Mouse (Mus musculus) mesoderm, embryonic 11.5 days (tissue): ENCODE data around the gene Lhx1.

Experiments
- DNase-seq: peaks from one replicate; pipeline ENCODE4 v3.0.0-alpha.2; 2012; ENCODE audit warnings: low read depth, low spot score

Gene Lhx1

DNA sequence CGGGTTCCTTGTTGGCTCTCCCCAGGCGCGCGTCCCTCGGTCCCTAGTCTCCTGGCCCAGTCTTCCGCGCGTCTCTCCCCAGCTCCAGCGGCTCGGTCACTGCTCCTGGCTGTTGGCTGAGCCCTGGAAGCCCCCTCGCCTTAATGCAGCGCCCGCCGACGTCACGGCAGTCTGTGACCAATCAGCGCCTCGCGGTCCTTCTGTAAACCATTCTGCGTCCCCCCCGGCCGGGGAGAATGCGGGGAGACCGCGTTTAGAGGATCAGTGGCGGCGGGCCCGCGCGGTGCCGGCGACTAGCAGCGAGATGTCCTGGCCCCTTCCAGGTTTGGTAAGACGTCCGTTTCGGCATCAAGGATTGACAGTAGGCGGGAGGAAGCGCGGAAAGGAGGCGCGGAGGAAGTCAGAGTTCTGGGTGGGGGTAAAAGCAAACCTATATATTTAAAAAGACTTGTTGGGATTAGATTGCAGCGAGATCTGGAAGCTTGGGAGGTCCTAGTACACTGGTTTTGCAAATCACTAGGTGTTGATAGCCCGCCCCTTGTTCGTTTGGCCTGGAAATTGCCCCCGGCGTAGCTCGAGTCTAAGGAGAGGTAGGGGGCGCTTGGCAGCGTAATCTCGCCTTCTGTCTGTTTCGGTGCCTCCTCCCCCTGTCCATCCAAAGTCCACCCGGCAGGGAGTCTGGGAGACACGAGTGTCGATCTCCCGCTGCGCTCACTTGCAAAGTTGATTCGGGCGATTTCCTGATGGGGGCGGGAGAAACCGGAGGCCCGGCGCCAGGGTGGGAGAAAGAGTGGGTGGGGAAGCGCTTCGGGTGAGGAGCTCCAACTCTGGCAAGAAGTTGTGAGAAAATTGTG is at the start of gene Lhx1:
Gene Lhx1 (minus strand): TSS at position 115 of the 854 bp plus-strand sequence.
- DNase-seq = peak; percentile 82

DNA sequence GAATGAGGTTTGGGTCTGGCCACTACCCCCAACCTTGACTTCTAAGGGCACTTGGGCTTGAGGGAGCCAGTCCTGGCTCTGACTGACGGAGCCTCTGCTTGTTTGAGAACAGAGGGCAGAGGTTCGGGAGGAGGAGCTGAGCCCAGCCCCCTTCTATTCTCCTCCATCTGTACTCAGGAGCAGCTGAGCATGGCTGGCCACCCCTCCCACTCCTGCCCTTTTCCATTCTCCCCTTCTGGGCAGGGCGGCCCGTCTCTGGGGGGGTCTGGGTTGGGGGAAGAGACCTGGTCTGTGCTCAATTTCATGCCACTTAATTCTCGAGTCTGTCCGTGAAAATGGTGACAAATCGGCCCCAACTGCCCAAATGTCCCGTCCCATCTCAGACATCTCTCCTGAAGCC is 49.5 kb upstream of the Lhx1 start:
- no peak for DNase-seq

DNA sequence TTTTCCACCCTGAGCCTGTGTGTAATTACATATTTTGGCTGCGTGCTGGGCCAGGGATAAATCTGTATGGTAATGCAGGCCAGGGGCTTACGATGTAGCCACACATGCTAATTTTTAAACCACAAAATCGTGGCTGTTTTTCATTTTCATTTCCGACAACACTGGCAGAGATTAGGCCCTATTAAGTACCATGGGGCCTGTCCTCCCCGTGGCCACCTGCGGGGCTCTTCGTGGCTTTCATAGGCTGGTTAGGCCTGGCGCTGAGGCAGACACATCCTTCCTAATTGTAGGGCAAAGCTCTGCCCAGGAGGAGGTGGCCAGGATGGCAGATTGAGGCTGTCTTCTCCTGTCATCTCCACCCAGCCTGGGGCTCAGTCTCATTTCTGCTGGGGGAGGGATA is 48.3 kb upstream of the Lhx1 start:
- DNase-seq = no peak

DNA sequence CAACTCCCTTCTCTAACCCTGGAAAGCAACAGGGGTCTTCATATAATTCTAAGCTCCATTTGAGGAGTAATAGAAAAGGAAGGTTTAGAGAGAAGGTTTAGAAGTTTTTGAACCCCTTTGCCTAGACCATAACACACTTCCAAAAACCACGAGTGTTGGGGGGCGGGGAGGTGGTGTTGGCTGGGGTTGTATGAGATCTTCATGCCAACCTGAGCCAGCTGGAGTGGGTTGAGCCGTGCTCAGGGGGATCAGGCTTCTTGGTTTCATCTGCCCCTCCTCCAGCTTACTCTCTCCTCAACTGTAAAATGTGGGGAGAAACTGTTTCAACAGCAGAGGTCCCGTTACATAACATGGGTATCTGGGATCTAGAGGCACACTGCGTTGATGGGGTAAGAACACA is 45.5 kb upstream of the Lhx1 start:
- DNase-seq = no peak

DNA sequence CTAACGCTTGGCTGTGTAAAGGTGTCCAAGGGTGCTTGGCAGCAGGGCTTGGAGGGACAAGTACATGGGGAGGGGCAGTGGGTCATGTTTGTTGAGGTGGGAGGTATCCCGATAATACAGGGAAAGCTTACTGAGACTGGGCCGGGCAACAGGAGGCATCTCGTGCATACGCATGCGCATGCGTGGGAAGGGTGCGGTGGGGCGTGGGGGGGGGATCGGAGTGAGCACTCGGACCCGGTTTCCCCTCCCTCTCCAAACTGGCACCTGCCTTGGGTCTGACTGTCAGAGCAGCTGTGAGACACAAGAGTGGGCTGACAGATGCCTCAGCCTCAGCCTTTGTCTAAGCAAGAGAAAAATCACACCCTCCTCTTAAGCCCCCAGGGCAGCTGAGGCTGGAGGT is 45.1 kb upstream of the Lhx1 start:
- no peak for DNase-seq

DNA sequence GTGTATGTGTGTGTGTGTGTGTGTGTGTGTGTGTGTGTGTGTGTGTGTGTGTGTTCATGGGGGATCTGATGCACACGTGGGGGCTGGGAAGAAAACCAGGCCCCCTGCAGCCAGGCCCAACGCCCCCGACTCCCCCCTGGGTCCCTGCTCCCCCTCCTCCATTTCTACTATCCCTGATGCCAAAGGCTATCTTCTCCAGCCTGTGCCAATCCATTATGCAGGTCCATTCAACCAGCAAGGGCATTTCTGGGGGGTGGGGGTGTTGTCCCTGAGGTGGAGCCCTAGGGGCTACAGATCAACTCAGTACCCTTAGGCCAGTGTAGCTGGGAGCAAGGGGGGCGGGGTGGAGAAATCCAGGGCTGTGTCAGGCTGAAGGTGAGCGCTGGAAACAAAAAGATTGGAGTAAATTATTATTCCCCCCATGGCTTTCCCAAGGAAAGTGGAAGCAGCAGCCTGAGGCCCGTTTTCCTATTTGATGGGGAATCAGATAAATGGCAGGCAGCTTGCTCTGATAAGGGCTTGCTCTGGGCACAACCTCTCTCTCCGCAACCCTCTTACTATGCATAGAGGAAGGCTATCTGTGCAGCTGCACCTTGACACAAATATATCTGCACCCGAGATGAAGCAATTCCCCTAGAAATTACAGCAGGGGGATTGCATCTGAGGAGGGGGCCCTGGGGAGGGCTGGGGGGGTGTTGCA is 43.9 kb upstream of the Lhx1 start:
- DNase-seq = no peak

DNA sequence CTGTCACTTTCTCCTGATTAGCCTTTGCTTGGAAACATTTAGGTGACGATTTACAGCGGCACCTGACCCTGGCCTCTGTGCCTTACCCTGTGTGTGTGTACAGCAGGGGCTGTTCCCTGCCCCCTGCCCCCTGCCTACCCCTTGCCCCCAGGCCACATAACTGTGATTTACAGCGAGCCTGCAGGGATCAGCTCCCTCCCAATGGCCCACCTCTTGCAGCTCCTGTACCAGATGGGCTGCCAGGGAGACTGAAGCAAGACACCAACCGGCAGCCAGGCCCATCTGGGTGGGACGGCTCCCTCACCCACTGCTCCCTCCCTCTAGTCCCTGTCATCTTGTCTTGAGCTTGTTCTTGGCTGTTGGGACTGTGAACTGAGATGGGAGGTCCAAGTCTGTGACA is 43.1 kb upstream of the Lhx1 start:
- DNase-seq = peak; percentile 62

DNA sequence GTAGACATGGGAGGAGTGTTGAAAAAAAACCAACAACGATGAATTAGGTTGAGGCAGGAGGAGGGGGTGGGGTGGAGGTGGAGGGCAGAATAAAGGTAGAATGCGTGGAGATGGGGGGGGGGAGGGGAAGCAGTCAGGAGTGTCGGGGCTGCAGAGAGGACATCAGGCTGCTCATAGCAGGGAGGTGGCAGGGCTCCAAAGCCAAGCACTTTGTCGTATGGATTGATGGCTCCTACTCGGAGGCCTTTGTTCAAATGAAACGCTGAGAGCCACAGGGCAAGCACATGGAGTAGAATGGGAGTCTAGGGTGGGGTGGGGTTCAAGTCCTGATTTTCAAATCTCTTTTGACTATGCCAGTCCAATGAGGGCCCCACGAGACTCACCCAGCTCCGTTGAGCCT is 41.4 kb upstream of the Lhx1 start:
- DNase-seq = no peak

DNA sequence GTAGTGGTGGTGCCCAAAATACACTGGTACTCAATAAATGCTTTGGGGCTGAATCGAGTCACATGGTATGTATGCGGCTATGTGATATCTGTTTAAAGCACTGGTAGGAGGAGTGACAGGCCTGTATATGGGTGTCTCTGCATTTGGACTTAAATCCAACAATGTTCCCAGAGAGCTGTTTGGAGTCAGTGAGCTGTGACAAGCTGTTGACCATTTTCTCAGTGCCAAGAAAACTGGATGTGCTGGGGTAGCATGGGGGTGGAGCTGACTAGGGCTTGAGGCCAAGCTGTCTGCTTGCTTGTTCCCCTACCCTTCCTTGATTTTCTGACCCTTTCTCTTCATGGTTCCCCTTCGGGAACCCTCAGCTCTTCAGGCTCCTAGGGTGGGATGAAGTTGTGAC is 39.9 kb upstream of the Lhx1 start:
- DNase-seq = no peak

DNA sequence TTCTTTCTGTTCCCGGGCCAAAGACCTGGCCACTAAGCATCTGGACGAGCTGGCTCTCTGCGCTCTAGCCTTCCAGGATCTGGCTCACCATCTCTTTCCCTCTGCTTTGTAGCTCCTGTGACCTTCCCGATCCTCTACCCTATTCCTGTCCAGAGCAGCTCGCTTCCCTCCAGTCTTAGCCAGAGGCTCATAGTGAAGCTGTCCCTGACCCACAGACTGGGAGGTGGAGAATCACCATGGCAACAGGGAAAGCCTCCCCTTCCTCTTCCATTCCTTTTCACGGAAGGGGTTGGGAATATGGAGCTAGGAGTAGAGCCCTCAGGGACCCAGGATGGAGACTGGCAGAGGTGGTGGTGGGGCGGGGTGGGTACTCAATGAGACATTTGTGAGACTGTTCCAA is 38.0 kb upstream of the Lhx1 start:
- no peak for DNase-seq

DNA sequence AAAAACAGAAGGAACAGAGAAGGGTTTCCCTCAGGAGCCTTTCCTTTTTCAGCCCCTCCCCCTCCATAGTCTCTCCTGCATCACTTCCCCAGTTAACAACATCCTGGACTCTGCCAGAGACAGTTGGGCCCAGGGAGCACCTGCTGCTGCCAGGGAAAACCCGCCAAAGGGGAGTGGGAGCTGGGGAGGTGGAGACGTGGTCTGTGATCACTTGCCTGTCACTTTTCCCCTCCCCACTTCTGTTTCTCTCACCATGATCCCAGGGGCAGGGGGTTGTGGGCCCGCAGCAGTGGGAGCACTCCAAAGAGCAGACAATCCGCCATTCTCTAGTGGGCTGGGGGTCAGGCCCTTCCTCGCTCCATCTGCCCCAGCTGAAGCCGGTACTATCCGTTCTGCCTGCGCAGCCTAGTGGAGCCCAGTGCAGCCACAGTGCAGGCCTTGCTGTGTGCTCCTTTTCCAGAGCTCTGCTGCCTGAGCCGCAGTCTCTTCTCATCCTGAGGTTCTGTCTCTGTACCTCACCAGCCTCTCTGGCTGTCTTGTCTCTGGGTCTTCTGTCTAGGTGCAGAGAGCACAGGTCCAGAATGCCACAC is 37.5 kb upstream of the Lhx1 start:
- no peak for DNase-seq

DNA sequence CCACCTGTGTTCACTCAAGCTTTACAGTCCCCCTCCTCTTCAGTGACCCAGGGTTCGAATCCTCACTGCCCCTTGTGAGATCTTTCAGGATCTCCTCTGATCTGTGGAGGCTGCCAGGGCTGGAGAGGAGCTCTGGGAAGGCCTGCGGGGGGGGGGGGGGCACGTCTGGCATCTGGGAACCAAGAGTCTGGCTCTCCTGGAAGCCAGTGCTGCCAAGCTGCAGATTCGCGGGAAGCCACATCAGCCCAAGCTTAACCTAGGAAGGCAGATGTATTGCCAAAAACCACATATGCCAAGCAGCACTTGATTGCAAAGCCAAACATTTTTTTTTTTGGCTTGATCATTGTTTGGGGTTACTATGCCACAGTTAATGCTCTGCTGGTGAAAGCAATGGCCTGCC is 36.2 kb upstream of the Lhx1 start:
- no peak for DNase-seq

DNA sequence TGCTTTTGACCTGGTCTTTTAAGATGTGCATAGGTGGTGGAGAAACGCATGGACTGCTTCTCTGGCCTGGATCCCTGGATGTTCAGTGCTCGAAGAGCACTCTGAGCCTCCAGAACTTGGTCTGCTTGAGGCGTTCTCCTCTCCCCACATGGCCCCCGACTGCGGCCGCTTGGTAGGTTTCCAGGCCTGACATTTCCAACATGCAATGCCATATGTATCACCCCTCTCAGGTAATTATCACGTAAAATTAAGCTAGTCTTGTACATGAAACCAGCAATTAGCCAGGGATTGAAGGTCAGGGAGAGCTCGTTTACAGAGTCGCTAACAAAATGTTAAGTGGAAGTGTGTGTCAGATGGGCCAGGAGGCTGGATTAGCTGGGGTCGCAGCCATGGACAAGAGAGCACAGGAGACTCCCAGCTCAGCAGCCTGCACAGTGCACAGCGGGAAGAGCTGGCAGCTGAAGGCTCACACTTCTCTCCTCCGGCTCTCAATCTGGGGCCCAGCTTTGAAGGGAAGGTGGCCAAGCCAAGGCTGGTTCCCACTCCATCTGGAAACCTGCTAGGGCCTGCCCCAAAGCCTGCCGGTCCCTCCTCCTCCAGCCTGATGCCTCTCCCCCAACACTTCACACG is 28.6 kb upstream of the Lhx1 start:
- DNase-seq = no peak

DNA sequence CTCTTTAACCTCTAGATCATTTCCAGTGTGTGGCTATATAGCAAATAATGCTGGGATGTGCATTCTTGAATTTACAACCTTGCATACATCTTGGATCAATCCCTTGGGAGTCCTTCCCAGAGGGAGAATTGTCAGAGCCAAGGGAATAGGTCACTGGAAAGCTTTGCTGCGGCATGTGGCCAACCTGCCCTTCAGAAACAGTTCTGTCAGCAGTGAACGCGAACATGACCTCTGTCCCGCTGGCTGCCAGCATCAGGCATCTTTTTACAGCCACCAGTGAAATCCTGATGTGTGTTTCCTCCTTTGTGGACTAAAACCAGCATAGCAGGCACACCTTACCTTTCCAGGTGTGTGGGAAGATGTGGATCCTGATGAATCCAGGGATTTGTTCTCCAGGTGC is 26.0 kb upstream of the Lhx1 start:
- DNase-seq = no peak

DNA sequence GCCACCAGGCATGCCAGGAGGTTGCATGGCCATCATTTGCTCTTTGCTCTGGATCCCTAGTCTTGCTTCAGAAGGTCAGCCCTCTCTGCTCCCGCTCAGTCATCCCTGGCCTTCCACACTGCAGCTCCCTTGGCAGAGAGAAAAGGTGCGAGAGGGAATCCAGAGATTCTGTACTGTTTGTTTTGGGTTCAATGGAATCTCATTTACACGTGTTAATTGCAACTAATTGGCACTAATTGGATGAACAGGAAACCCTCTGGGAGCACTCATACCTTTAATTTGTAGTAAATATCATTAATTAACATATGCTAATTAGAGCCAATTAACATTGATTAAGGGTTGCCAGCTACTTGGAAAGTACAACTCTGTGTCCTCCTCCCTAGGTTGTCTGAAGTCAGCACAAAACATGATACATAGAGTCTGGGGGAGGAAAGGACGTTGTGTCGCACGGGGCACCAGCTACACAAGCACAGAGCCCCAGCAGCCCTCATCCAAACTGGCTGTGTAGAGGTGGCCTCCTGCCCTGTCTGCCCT is 24.0 kb upstream of the Lhx1 start:
- no peak for DNase-seq

DNA sequence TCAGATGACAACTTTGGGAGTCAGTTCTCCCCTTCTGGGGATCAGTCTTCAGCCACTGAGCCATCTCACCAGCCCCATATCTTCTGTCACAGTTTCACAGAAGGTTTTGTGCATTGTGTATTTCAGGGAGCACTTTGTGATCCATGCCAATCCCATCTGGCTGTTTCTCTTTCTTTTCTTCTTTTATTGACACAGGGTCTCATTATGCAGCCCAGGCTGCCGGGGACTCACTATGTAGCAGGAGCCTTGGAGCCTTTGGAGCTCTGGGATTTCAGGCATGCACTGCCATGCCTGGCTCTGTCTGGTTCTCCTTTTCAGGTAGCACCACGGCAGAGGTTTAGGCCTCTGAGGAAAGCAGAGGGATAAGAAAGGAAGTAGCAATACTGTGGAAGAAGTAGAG is 23.0 kb upstream of the Lhx1 start:
- DNase-seq = no peak

DNA sequence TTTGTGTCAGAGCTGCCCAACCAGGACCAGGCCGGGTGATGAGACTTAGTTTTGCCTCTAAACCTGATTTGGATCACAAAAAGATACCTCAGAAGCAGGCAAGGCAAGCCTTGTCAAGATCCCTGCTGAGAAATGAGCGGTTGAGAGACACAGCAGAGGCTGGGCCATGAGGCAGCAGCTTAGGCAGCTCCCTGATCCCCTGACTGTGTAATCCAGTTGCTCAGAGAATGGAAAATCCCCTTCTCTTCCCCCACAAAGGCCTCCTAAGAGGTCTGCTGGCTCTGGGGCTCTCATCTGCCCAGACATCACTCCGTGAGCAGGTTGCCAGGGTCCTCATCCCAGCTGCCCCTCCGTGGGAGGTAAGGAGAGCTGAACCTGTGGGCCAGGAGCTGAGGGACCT is 14.6 kb upstream of the Lhx1 start:
- DNase-seq = no peak

DNA sequence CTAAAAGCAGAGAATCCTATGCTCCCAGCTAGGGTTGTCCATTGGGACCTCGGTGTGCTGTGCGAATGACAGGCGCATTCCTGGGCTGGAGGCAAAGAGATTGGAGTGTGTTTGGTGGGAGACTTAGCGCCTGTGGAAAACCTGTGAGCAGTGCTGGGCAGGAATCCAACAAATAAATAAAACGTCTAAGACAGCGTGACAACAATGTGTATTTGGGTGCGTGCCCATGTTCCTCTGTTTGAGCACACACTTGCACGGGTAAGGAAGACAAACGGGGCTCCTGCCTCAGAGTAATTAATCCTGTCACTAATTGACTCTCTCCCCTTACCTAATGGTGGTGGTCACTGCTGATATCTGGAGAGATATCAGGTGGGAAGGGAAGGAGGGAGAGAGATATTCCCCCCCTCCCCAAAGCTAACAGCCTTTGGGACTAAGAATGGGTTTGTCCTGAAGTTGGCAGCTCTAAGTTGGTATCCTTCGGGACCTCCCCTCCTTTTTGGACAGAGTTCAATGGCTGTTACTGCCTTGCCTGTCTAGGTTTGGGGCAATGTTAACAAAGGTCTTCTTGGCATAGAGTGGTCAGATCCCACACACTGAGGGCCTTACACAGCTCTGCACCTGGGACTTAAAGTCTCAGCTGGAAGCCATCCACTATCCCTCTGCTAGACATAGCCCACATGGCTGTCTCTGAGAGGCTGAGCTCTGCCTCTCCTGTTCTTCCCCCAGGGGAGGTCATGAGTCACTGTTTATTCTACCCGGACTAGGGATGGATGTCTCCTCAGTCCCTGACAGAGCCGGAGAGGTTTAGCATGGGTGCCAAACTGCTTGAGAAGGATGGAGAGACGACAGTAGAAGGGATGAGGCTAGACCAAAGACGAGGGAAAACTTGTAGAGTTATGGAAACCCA is 4.7 kb upstream of the Lhx1 start:
- no peak for DNase-seq

DNA sequence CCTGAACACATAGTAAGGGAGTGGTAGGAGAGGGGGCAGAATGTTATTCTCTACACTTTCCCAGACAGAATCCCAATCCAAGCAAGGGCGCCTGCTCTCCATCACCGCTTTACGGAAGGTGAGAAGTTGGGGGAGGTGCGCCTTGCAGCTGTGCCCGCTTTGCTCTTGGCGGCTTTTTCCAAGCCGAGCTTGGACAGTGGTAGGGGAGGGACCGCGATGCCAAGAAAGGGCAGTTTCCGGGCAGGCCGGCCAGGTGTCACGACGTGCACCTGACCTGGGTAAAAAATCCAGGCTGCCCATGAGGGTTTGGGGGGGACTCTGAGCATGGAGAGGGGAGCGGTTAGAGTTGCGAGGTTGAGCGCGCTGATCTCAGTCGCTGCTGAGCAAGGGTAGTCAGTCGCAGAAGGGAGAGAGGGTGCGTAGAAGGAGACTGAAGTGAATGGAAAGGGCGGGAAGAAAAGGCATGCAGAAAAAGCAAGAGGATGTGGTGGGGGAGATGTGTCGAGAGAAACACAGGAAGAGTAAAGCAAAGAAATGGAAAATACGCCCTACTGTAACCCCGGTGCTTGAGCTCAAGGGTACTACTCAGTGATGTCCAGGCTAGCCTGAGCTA is 3.9 kb upstream of the Lhx1 start:
- no peak for DNase-seq

DNA sequence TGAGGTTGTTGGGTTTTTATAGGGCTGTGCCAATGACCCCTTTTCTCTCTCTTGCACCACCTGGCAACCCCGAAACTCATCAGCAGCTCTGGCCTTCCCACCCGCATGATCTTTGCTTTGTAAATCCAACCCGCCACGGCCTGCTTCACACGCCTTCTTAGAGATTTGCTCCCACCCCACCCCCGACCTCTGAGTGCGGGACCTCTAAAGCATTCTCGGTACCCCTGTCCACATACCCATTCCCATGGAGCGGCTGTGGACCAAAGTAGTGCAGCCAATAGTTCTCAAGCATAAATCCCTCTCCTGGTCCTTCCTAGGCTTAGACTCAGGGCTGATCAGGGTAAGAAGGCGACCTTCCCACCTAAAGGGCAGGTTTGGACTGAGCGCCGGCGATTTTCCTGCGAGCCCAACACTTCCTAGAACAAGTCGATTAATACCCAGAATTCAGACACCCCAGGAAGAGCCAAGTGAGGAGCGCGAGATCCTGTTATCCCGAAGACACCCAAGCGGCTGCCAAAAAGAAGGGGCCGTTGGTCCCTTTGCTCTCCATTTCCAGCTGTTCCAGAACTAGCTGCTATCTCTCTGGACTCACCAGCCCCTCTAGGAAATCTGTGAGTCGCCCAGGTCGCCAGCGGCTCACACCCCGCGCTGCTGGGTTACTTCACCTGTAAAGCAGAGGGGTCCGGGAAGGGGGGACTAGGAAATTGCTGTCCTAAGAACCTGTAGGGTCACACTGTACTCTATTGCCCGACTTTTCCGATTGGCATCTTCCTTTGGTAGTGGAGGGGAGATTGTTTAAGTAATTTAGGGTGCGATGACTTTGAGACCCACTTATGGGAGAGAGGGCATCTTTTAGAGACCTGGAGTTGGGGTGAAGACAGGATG is 1.9 kb upstream of the Lhx1 start:
- no peak for DNase-seq
